Mouse (Mus musculus): Measurements from ENCODE around the gene Kin.

GRCm38 (mm10) chr2:10049456-10049855, 30.9 kb upstream of the Kin start:
- TF ChIP-seq CTCF (IDR thresholded peaks at IDR 0.05; ENCODE audit: borderline replicate concordance, extremely low read depth, insufficient read depth, insufficient read length): no peak
- no peak for TF ChIP-seq POLR2A (IDR thresholded peaks at IDR 0.05; ENCODE audit: borderline replicate concordance, extremely low read depth, insufficient read depth, insufficient read length, poor library complexity, severe bottlenecking)

All from brain, embryonic 14.5 days (tissue).